Mouse (Mus musculus): ENCODE data around the gene Csnk2a2. TPM values are rescaled to one million over a fixed set of nuclear protein-coding genes. Genes with fewer than 3 reads are reported as not detected.

Gene Csnk2a2
- polyA plus RNA-seq (2017; shearing (Covaris generic)) = 4.2 TPM

GRCm38 (mm10) chr8:95490006-95490405, at the start of gene Csnk2a2:
Gene Csnk2a2 (minus strand): TSS chr8:95490039.

DNA sequence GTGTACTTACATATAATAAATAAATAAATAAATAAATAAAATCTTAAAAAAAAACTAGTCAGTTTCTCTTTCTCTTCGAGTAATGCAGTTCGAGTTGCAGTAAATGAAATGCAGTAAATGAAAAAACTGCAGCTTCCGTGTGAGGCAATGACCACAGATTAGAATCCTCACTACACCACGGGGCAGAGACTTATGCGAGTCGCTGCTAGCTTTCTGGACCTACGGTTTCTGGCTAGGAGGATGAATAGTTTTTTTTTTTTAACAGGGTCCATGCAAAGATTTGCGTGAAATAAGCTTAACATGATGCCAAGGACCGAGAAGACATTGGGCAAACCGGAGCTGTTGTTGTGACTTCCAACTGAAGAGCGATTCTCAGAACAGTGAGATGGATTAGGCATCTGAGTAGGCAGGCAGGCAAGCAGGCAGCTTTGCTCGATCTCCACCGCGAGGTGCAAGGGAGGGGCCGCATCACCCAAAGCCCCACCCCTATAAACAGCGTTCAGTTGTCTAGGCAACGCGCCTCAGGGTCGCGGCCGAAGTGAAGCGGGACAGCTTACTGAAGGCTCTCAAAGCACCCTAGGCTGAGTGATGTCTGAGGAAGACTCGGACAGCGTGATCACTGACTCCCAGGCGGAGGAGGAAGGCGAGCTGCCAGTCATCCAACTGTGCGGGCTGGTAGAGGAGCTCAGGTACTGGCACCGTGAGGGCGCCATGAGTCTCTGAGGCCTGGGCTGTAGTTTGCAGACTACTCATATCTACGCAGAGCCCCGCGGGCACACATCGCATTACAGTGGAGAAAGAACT, 43.9 kb upstream of the Csnk2a2 start, which contains the start of gene Ccdc113:
Gene Ccdc113 (plus strand): TSS at position 502 of the 804 bp plus-strand sequence.

DNA sequence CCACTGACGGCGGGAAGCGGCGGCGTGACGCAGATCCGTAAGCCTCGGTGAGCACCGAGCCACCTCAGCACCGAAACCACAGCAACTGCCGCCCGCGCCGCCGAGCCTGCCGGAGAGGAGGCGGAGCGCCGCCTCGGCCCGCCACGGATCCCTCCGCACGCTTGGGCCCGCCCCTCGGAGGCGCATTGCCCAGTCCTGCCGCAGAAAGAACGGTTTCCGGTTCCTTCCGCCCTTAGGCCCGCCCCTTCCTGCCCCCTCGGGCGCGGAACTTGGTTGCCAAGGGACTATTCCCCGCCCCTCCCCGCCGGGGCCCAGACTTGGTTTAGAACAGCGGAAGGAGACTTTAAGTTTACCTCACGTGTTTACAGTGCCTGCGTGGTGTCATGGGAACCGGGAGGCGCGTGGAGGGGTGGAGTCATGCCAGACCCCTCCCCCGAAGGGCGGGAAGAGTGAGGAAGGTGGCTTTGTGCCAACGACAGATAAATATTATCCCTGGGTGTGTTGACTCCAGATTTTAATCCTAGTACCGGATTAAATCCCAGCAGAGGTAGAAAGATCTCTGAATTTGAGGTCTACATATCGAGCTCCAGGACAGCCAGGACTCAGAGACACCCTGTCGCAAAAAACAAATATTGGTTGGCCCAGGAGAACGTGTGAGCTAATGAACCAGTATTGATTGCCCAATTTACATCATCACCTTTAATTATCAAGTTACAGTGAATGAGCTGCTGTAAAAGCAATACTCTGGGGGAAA, 55.0 kb downstream of the Csnk2a2 start, which contains the start of gene Cfap20:
Gene Cfap20 (minus strand): TSS at position 184 of the 754 bp plus-strand sequence.

Other genes starting within 250 kb of the Csnk2a2 start
- gene Cngb1, start 183.5 kb downstream of the Csnk2a2 start, polyA plus RNA-seq (2017; shearing (Covaris generic)) = not detected
- gene Tepp, start 179.5 kb downstream of the Csnk2a2 start, polyA plus RNA-seq (2017; shearing (Covaris generic)) = not detected
- 8.7 TPM for gene Zfp319, start 158.1 kb downstream of the Csnk2a2 start, polyA plus RNA-seq (2017; shearing (Covaris generic))
- 70.1 TPM for gene Usb1, start 157.8 kb downstream of the Csnk2a2 start, polyA plus RNA-seq (2017; shearing (Covaris generic))
- 1.2 TPM for gene Mmp15, start 137.8 kb downstream of the Csnk2a2 start, polyA plus RNA-seq (2017; shearing (Covaris generic))
- gene Cfap20, start 55.2 kb downstream of the Csnk2a2 start, polyA plus RNA-seq (2017; shearing (Covaris generic)) = 35.3 TPM
- gene Ccdc113, start 44.0 kb upstream of the Csnk2a2 start, polyA plus RNA-seq (2017; shearing (Covaris generic)) = not detected
- gene Prss54, start 86.3 kb upstream of the Csnk2a2 start, polyA plus RNA-seq (2017; shearing (Covaris generic)) = not detected
- gene Gins3, start 143.4 kb upstream of the Csnk2a2 start, polyA plus RNA-seq (2017; shearing (Covaris generic)) = 11.9 TPM
- gene Ndrg4, start 186.9 kb upstream of the Csnk2a2 start, polyA plus RNA-seq (2017; shearing (Covaris generic)) = 1.2 TPM
- gene Setd6, start 225.8 kb upstream of the Csnk2a2 start, polyA plus RNA-seq (2017; shearing (Covaris generic)) = 10.6 TPM

All from activated CD4-positive, CD25-positive, alpha-beta regulatory T cell, adult 9 weeks (primary cell).